Mouse (Mus musculus): ENCODE data around the gene Rufy3. TPM values are rescaled to one million over a fixed set of nuclear protein-coding genes. Genes with fewer than 3 reads are reported as not detected.

Gene Rufy3
- total and polyA plus RNA-seq, 3 experiments, result 13.6 to 22.3 (median 17.4) TPM

GRCm38 (mm10) chr5:88663875-88664274 lies 99.0 kb downstream of the Rufy3 start:
- Histone ChIP-seq H3K9me3 (replicated peaks; ENCODE audit: low read length) (no peaks in the 10 kb centered on the region), H3K4me1 (ENCODE audit: control insufficient read depth in 1 of 2, insufficient read depth in 2 of 2) (peaks cover 0 to 4% of the 10 kb centered on the region in 2 experiments; a peak in 1 of 4 replicates), H3K27ac (ENCODE audit: insufficient read depth, low read depth) (no peak overlapping the region), H3K27me3 (replicated peaks) (no peaks in the 10 kb centered on the region), H3K4me2 (ENCODE audit: insufficient read depth, low read depth, poor library complexity, severe bottlenecking) (no peak overlapping the region), H3K9ac (ENCODE audit: insufficient read depth, low read depth) (no peak overlapping the region), H3K4me3 (replicated peaks in 1 of 3; ENCODE audit: low read depth in 2 of 3, low read length in 2 of 3, poor library complexity in 1 of 3) (no peak overlapping the region), H3K36me3 (replicated peaks in 1 of 2; ENCODE audit: control insufficient read depth in 1 of 2, insufficient read depth in 1 of 2, low read length in 1 of 2) (peaks cover 65 to 93% of the 10 kb centered on the region in 2 experiments), H3K79me2 (replicated peaks; ENCODE audit: control insufficient read depth, extremely low read depth, insufficient read depth, poor library complexity, severe bottlenecking) (peaks cover 5% of the 10 kb centered on the region; the same call in 1 of the 2 replicates)
- no peak for DNase-seq (ENCODE audit: extremely low read depth)
- TF ChIP-seq IRF4 (IDR thresholded peaks at IDR 0.05; ENCODE audit: low read depth, low read length) (no peak), CHD2 (IDR thresholded peaks at IDR 0.05; ENCODE audit: low read length) (no peak), RCOR1 (conservative IDR thresholded peaks at IDR 0.05; ENCODE audit: low read depth, low read length) (no peak), JUND (conservative IDR thresholded peaks at IDR 0.05; ENCODE audit: low read depth, low read length) (no peak), USF2 (conservative IDR thresholded peaks at IDR 0.05; ENCODE audit: low read depth, low read length) (no peak), MEF2A (IDR thresholded peaks at IDR 0.05; ENCODE audit: borderline replicate concordance, low read depth, low read length) (no peak), CTCF (conservative IDR thresholded peaks at IDR 0.05 in 1 of 2, IDR thresholded peaks at IDR 0.05 in 1 of 2; ENCODE audit: low read depth in 2 of 2, low read length in 2 of 2) (no peak)
- in situ Hi-C loops (cut with MboI; ENCODE audit: low pct_ligation_motif_present, low pct_unique_long_range_greater_than_20kb, low sequenced_read_pairs), result no loop called here
- dilution Hi-C loops (cut with MboI; ENCODE audit: extremely low pct_ligation_motif_present, extremely low pct_unique_long_range_greater_than_20kb, low sequenced_read_pairs), result no loop called here

- DNase-seq (ENCODE audit: extremely low read depth), result no peak
- in situ Hi-C loops (cut with MboI; ENCODE audit: low pct_ligation_motif_present, low pct_unique_long_range_greater_than_20kb, low sequenced_read_pairs), result no loop called here
Observed at GRCm38 (mm10) chr5:88674703-88675442, 110.0 kb downstream of the Rufy3 start.

GRCm38 (mm10) chr5:88675443-88676387 lies 110.9 kb downstream of the Rufy3 start, which contains the start of gene Grsf1:
Gene Grsf1, minus strand, starts transcription at chr5:88676171.
- peak within 1 kb of the TSS; percentile 85 for H3K4me2 ChIP-seq (ENCODE audit: insufficient read depth, low read depth, poor library complexity, severe bottlenecking)
- H3K9ac ChIP-seq (ENCODE audit: insufficient read depth, low read depth), result peak within 1 kb of the TSS; percentile 97
- in situ Hi-C loops (cut with MboI; ENCODE audit: low pct_ligation_motif_present, low pct_unique_long_range_greater_than_20kb, low sequenced_read_pairs) (no loop called here), dilution Hi-C loops (cut with MboI; ENCODE audit: extremely low pct_ligation_motif_present, extremely low pct_unique_long_range_greater_than_20kb, low sequenced_read_pairs) (no loop called here)
- no peaks in the 10 kb centered on the region for H3K27me3 ChIP-seq (replicated peaks)
- no peaks in the 10 kb centered on the region for H3K9me3 ChIP-seq (replicated peaks; ENCODE audit: low read length)
- peaks cover 7 to 17% of the 10 kb centered on the region in 2 experiments for H3K4me1 ChIP-seq (ENCODE audit: control insufficient read depth in 1 of 2, insufficient read depth in 2 of 2)
- peak within 1 kb of the TSS; percentile 78 for H3K27ac ChIP-seq (ENCODE audit: insufficient read depth, low read depth)
- H3K4me3 ChIP-seq (replicated peaks in 1 of 3; ENCODE audit: low read depth in 2 of 3, low read length in 2 of 3, poor library complexity in 1 of 3), result peak within 1 kb of the TSS; percentile 77 to 99 (median 90)
- peaks cover 37% of the 10 kb centered on the region for H3K79me2 ChIP-seq (replicated peaks; ENCODE audit: control insufficient read depth, extremely low read depth, insufficient read depth, poor library complexity, severe bottlenecking)
- DNase-seq (ENCODE audit: extremely low read depth), result peak; percentile 83
- peaks cover 17 to 25% of the 10 kb centered on the region in 2 experiments for H3K36me3 ChIP-seq (replicated peaks in 1 of 2; ENCODE audit: control insufficient read depth in 1 of 2, insufficient read depth in 1 of 2, low read length in 1 of 2)
- TF ChIP-seq E2F4 (IDR thresholded peaks at IDR 0.05; ENCODE audit: insufficient replicate concordance, low read depth, low read length) (no peak), CHD1 (IDR thresholded peaks at IDR 0.05; ENCODE audit: low read depth, low read length) (no peak), ETS1 (conservative IDR thresholded peaks at IDR 0.05; ENCODE audit: low read depth, low read length) (no peak), ZNF384 (IDR thresholded peaks at IDR 0.05; ENCODE audit: low read depth, low read length) (no peak), TBP (conservative IDR thresholded peaks at IDR 0.05; ENCODE audit: low read depth, low read length) (no peak), IRF4 (IDR thresholded peaks at IDR 0.05; ENCODE audit: low read depth, low read length) (peak; percentile 50; the same call in 1 of the 2 replicates), MAX (IDR thresholded peaks at IDR 0.05; ENCODE audit: low read length) (peak; percentile 70; the same call in 1 of the 2 replicates), SMC3 (IDR thresholded peaks at IDR 0.05; ENCODE audit: low read depth, low read length) (no peak), USF1 (IDR thresholded peaks at IDR 0.05; ENCODE audit: low read depth, low read length) (no peak), HCFC1 (IDR thresholded peaks at IDR 0.05; ENCODE audit: low read depth, low read length) (peak; percentile 50), POLR2AphosphoS2 (IDR thresholded peaks at IDR 0.05; ENCODE audit: low read depth, low read length) (no peak; the same call in 1 of the 2 replicates), MYC (IDR thresholded peaks at IDR 0.05; ENCODE audit: low read depth, low read length) (peak; percentile 35; the same call in 1 of the 2 replicates), ELF1 (IDR thresholded peaks at IDR 0.05; ENCODE audit: low read depth, low read length) (peak; percentile 65), TCF12 (IDR thresholded peaks at IDR 0.05; ENCODE audit: low read depth, low read length) (peak; percentile 76), RAD21 (IDR thresholded peaks at IDR 0.05; ENCODE audit: low read depth, low read length) (no peak)

More at GRCm38 (mm10) chr5:88674703-88675442, 110.0 kb downstream of the Rufy3 start:
- Histone ChIP-seq H3K27me3 (replicated peaks) (no peaks in the 10 kb centered on the region), H3K9ac (ENCODE audit: insufficient read depth, low read depth) (peak overlapping the region; percentile 97), H3K4me2 (ENCODE audit: insufficient read depth, low read depth, poor library complexity, severe bottlenecking) (peak overlapping the region; percentile 85), H3K79me2 (replicated peaks; ENCODE audit: control insufficient read depth, extremely low read depth, insufficient read depth, poor library complexity, severe bottlenecking) (peaks cover 42% of the 10 kb centered on the region), H3K36me3 (replicated peaks in 1 of 2; ENCODE audit: control insufficient read depth in 1 of 2, insufficient read depth in 1 of 2, low read length in 1 of 2) (peaks cover 25 to 34% of the 10 kb centered on the region in 2 experiments), H3K9me3 (replicated peaks; ENCODE audit: low read length) (no peaks in the 10 kb centered on the region), H3K27ac (ENCODE audit: insufficient read depth, low read depth) (no peak overlapping the region), H3K4me3 (replicated peaks in 1 of 3; ENCODE audit: low read depth in 2 of 3, low read length in 2 of 3, poor library complexity in 1 of 3) (peak overlapping the region; percentile 77 to 99 (median 90)), H3K4me1 (ENCODE audit: control insufficient read depth in 1 of 2, insufficient read depth in 2 of 2) (peaks cover 7 to 17% of the 10 kb centered on the region in 2 experiments)
- TF ChIP-seq MXI1 (IDR thresholded peaks at IDR 0.05; ENCODE audit: low read depth, low read length) (0 out of 2 replicates have a peak, but pooled peaks have one; percentile 1), POLR2A (IDR thresholded peaks at IDR 0.05; ENCODE audit: low read depth, low read length) (no peak)
- dilution Hi-C loops (cut with MboI; ENCODE audit: extremely low pct_ligation_motif_present, extremely low pct_unique_long_range_greater_than_20kb, low sequenced_read_pairs), result no loop called here

Data from CH12.LX (cell line).